Comparison of ENCODE assay signal across 31 mouse cellular contexts in genomic region chr2:75994841-75995240, GRCm38 (mm10). TPM values are rescaled to one million over a fixed set of nuclear protein-coding genes. Genes with fewer than 3 reads are reported as not detected.
"Had no signal": no experiment of that assay in that cellular context is flagged by ENCODE, and none has a peak within 500 bp of the region (broad histone marks: within the 10 kb centered on the region; RNA-seq: fewer than 3 reads in every experiment).

No protein-coding gene starts in this region.

- H3K27me3 ChIP-seq: limb, embryonic 12.5 days; limb, embryonic 15.5 days; liver, embryonic 13.5 days; liver, embryonic 15.5 days; lung, embryonic 15.5 days; midbrain, embryonic 12.5 days; midbrain, embryonic 13.5 days; midbrain, embryonic 15.5 days; neural tube, embryonic 12.5 days had no signal

- H3K4me1 ChIP-seq: liver, embryonic 13.5 days had no signal

- DNase-seq: left cerebral cortex, postnatal 4 days; liver; liver, embryonic 13.5 days; liver, postnatal 0 days; lung, adult 18-20 months; lung, adult 2 months; lung, embryonic 14.5 days; lung, postnatal 10 days; lung, postnatal 14 days; lung, postnatal 36 days; lung, postnatal 4 days; midbrain, embryonic 14.5 days had no signal

- H3K27ac ChIP-seq: limb, embryonic 10.5 days; limb, embryonic 12.5 days; limb, embryonic 13.5 days; limb, embryonic 15.5 days; liver, embryonic 12.5 days; liver, embryonic 13.5 days; liver, embryonic 14.5 days; liver, embryonic 15.5 days; lung, embryonic 15.5 days; macrophage; midbrain, embryonic 10.5 days; midbrain, embryonic 12.5 days; midbrain, embryonic 13.5 days; midbrain, embryonic 15.5 days; neural tube, embryonic 12.5 days had no signal

- H3K9me3 ChIP-seq: limb, embryonic 10.5 days; limb, embryonic 12.5 days; limb, embryonic 13.5 days; limb, embryonic 15.5 days; liver, embryonic 12.5 days; liver, embryonic 13.5 days; liver, embryonic 15.5 days; lung, embryonic 15.5 days; megakaryocyte, embryonic 14.5 days; midbrain, embryonic 10.5 days; midbrain, embryonic 12.5 days; midbrain, embryonic 13.5 days; midbrain, embryonic 15.5 days; neural tube, embryonic 12.5 days had no signal

- H3K4me3 ChIP-seq: limb, embryonic 10.5 days; limb, embryonic 12.5 days; limb, embryonic 13.5 days; limb, embryonic 15.5 days; liver, embryonic 12.5 days; liver, embryonic 13.5 days; liver, embryonic 15.5 days; lung, embryonic 15.5 days; megakaryocyte, embryonic 14.5 days; midbrain, embryonic 10.5 days; midbrain, embryonic 12.5 days; midbrain, embryonic 13.5 days; midbrain, embryonic 15.5 days; myocyte; neural tube, embryonic 12.5 days had no signal

- H3K36me3 ChIP-seq: limb, embryonic 10.5 days; limb, embryonic 12.5 days; limb, embryonic 13.5 days; limb, embryonic 15.5 days; liver, embryonic 12.5 days; liver, embryonic 13.5 days; liver, embryonic 15.5 days; lung, embryonic 15.5 days; midbrain, embryonic 10.5 days; midbrain, embryonic 12.5 days; midbrain, embryonic 13.5 days; midbrain, embryonic 15.5 days; neural tube, embryonic 12.5 days had no signal

RNA-seq across cellular contexts. Expression of gene Ttc30a2, which starts 16.9 kb away (rescaled TPM):
- total RNA-seq: megakaryocyte progenitor cell, adult 5-6 weeks; megakaryocyte, adult 5-6 weeks; megakaryocyte-erythroid progenitor cell, adult 5-6 weeks had no signal
- polyA plus RNA-seq: liver, embryonic 12.5 days; macrophage had no signal
